In genomic region chr3:109169121-109169520, GRCm38 (mm10) we compare ENCODE assay signal across 22 mouse cellular contexts.
"Had no signal": no experiment of that assay in that cellular context is flagged by ENCODE, and none has a peak within 500 bp of the region (broad histone marks: within the 10 kb centered on the region; RNA-seq: fewer than 3 reads in every experiment).

No protein-coding gene starts in this region.

- H3K27me3 ChIP-seq: kidney, embryonic 15.5 days; limb, embryonic 12.5 days; limb, embryonic 15.5 days; lung, embryonic 15.5 days; midbrain, embryonic 13.5 days; neural tube, embryonic 12.5 days; neural tube, embryonic 15.5 days had no signal

- ATAC-seq: liver, postnatal 0 days; midbrain, embryonic 13.5 days had no signal

- H3K9me3 ChIP-seq: kidney, embryonic 15.5 days; limb, embryonic 12.5 days; limb, embryonic 15.5 days; lung, embryonic 15.5 days; megakaryocyte, embryonic 14.5 days; midbrain, embryonic 10.5 days; midbrain, embryonic 13.5 days; neural tube, embryonic 12.5 days; neural tube, embryonic 15.5 days had no signal

- DNase-seq: kidney, adult 11 months; kidney, adult 8-10 months; kidney, postnatal 14 days; kidney, postnatal 4 days; left cerebral cortex, postnatal 4 days; liver, postnatal 0 days; lung, postnatal 10 days; lung, postnatal 36 days; retina, postnatal 1 day; right cerebral cortex, postnatal 25 days; thymus, postnatal 25 days had no signal

- H3K4me2 ChIP-seq: kidney, embryonic 15.5 days; limb, embryonic 12.5 days; limb, embryonic 15.5 days; liver, embryonic 11.5 days; lung, embryonic 15.5 days; midbrain, embryonic 13.5 days; neural tube, embryonic 12.5 days; neural tube, embryonic 15.5 days had no signal

- H3K4me1 ChIP-seq: kidney, embryonic 15.5 days; limb, embryonic 15.5 days; lung, embryonic 15.5 days; neural tube, embryonic 12.5 days had no signal

- H3K9ac ChIP-seq: kidney, embryonic 15.5 days; limb, embryonic 12.5 days; limb, embryonic 15.5 days; liver, embryonic 14.5 days; liver, postnatal 0 days; lung, embryonic 15.5 days; midbrain, embryonic 13.5 days; neural tube, embryonic 12.5 days; neural tube, embryonic 15.5 days had no signal

- H3K4me3 ChIP-seq: kidney, embryonic 15.5 days; limb, embryonic 12.5 days; limb, embryonic 15.5 days; lung, embryonic 15.5 days; megakaryocyte, embryonic 14.5 days; midbrain, embryonic 10.5 days; midbrain, embryonic 13.5 days; neural tube, embryonic 12.5 days; neural tube, embryonic 15.5 days had no signal

- H3K27ac ChIP-seq: kidney, embryonic 15.5 days; limb, embryonic 12.5 days; limb, embryonic 15.5 days; liver, embryonic 14.5 days; lung, embryonic 15.5 days; midbrain, embryonic 10.5 days; midbrain, embryonic 13.5 days; neural tube, embryonic 12.5 days; neural tube, embryonic 15.5 days had no signal
